Mouse (Mus musculus) right cerebral cortex, postnatal 36 days (tissue): ENCODE results near the gene Abcb4.
"Not testable (repeated sequence)": the region's sequence is repeated elsewhere in the genome, so short reads cannot be mapped to it uniquely, and the experiment has no call there.

Source experiments
- DNase-seq, 2 experiments: peaks; one replicate each; pipeline ENCODE4 v3.0.0; 2022; ENCODE audit warnings: low spot score in 2 of 2, mixed read lengths in 1 of 2

Gene Abcb4

DNA sequence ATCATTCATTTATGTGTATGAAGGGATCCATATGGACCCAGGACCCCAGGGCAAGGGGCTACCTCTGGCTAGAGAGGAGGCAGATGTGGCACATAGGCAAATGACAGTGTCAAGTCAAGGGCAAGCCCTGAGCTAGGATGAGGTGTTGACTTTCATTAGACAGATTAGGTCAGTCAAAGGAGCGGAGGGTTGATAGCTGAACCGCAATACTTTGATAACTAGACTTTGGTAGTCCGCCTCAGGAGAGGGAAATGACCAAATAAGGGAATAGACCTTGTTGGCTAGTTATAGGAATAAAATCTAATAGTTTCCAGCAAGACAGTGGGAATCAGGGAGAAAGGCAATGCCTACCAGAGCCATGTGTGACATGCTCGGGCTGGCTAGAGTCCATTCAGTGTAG is 105.6 kb downstream of the Abcb4 start:
- no peak for DNase-seq

- not testable (repeated sequence) for DNase-seq
Measured at GRCm38 (mm10) chr5:9000006-9000405, 106.5 kb downstream of the Abcb4 start.

GRCm38 (mm10) chr5:9006585-9006984 is 113.1 kb downstream of the Abcb4 start:
- DNase-seq = not testable (repeated sequence)
